Mouse (Mus musculus) thymus, postnatal 14 days (tissue): ENCODE measurements around the gene Gm3336.

ENCODE experiments used
- DNase-seq: peaks from one replicate; pipeline ENCODE4 v3.0.0; 2021

Gene Gm3336

DNA sequence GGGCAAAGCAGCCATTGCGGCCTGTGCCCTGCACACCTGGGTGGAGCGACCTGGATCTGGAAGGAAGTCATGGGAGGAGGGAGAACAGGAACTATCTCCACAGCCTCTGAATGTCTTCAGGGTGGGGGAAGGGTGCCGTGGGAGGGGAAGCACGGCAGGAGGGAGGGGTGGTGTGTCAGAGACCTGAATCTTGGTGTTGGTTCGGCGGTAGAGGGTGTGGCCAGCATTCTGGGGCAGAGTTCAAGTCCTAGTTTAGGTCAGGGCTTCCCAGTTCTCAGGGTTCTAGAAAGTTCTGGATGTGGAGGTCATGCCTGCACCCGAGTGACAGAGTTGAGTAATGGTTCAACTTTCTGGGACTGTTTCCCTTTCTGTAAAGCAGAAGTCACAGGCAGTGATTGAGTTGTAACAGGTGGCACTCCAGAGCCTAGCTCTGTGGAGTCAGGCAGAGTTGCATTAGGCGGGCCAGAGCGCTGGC is 1.5 kb downstream of the Gm3336 start:
- DNase-seq, result no peak

GRCm38 (mm10) chr8:70720739-70721138 is 2.4 kb downstream of the Gm3336 start:
- DNase-seq, result peak; percentile 76

- no peak for DNase-seq
These were observed 3.3 kb downstream of the Gm3336 start for GRCm38 (mm10) chr8:70721601-70722000.

GRCm38 (mm10) chr8:70723486-70724210 is 5.3 kb downstream of the Gm3336 start, which contains the start of gene Pde4c:
TSS of gene Pde4c (plus strand) at chr8:70723720.
- no peak for DNase-seq

GRCm38 (mm10) chr8:70724216-70724615 is 5.9 kb downstream of the Gm3336 start:
- DNase-seq, result no peak

DNA sequence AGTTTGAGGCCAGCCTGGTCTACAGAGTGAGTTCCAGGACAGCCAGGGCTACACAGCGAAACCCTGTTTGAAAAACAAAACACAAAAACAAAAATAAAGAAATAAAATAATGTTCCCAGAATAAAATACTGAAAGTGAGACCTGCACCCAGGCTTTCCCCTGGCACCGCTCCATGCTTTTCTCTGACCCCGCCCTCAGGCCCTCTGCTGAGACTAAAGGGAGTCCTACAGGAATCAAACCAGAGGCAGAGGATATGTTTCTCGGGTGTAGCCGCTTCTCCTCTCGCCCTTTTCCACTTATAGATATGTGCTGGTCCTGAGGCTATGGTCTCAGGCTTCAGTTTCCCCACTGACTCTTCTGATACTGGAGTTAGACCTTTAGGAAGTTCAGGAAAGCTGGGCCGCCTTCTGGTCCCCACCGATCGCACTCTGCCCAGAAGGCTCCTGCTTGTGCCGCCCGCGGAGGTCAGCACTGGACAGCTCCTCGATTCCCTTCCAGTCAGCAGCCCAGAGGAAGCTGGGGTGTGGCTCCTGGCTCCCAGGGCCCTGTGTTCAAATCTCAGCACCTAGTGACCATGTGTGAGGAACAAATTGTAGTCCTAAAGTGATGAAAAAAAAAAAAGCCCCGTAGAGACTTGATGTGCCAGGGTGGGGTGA is 7.6 kb downstream of the Gm3336 start:
- no peak for DNase-seq

- DNase-seq, result no peak
These were observed 8.4 kb downstream of the Gm3336 start for GRCm38 (mm10) chr8:70726721-70727120.

GRCm38 (mm10) chr8:70729808-70730475 is 11.6 kb downstream of the Gm3336 start:
- DNase-seq, result peak; percentile 52

GRCm38 (mm10) chr8:70730956-70731355 is 12.6 kb downstream of the Gm3336 start:
- DNase-seq, result no peak

DNA sequence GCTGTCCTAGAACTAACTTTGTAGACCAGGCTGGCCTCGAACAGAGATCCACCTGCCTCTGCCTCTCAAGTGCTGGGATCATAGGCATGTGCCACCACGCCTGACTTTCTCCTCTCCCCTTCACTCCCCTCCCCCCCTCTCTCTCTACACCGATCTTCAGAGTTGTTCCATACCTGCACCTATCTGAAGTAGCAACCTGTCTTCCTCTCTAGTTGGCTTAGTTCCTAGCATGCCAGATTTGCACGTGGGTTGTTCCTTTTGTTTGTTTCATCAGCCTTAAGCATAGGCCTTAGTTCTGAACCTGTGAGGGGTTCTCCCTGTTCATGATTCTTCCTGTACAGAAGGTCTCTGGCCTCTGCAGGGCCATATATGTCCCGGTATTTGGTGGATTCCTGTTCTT is 19.4 kb downstream of the Gm3336 start:
- no peak for DNase-seq

DNA sequence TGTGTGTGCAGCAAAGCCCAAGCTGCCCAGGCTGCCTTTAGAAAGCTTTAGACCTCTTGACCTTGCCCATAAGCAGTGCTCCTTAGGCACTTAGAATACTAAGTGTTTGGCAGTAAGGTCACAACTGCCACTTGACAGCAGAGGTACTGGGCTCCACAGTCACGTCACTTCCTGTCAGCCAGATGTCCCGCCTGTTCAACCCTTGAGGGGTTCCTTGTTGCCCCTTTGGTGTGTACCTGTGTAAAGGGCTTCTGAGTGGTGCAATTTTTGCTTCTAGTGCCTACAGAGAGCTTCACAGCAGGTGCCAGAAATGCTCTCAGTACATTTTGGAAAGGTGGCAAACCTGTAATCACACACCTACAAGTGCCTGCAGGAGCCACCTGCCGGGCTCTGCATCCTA is 19.9 kb downstream of the Gm3336 start:
- DNase-seq, result peak; percentile 40

DNA sequence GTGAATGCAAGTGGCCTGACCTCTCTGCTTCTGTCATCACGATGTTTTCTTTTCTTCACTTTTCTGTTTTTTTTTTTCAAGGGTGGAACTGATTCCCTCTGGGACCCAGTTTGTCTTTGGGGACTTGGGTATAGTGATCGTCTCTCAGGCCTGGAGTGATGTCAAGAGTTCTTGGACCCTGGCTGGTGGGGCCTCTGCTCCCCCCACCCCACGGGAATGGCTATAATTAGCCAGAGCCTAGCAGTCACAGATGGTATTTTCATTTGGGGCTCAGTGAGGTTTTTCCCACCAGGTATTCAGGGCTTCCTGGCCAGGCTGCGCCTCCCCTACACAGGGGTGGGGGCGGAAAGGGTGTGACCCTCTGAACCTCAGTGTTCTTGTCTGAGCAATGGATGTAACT is 23.3 kb downstream of the Gm3336 start:
- no peak for DNase-seq

DNA sequence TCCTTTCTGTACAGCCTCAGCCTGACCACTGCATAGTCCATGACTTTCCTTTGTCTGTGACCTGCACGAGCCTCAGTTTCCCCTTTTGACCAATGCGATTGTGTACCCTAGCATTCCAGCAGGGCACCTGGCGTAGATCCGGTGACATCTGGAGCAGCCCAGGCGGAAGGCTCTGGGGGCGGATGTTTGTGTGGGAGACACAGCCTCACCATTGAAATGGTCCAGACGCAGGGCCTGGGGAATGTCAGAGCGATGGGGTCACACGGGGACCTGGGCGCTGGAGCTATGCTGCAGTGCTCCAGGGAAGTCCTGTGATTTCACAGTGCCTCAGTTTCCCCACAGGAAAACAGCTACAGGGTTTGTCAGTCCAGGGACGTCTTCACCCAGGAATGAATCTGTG is 23.8 kb downstream of the Gm3336 start:
- DNase-seq, result no peak

GRCm38 (mm10) chr8:70742981-70743655 is 24.8 kb downstream of the Gm3336 start:
- DNase-seq, result no peak

DNA sequence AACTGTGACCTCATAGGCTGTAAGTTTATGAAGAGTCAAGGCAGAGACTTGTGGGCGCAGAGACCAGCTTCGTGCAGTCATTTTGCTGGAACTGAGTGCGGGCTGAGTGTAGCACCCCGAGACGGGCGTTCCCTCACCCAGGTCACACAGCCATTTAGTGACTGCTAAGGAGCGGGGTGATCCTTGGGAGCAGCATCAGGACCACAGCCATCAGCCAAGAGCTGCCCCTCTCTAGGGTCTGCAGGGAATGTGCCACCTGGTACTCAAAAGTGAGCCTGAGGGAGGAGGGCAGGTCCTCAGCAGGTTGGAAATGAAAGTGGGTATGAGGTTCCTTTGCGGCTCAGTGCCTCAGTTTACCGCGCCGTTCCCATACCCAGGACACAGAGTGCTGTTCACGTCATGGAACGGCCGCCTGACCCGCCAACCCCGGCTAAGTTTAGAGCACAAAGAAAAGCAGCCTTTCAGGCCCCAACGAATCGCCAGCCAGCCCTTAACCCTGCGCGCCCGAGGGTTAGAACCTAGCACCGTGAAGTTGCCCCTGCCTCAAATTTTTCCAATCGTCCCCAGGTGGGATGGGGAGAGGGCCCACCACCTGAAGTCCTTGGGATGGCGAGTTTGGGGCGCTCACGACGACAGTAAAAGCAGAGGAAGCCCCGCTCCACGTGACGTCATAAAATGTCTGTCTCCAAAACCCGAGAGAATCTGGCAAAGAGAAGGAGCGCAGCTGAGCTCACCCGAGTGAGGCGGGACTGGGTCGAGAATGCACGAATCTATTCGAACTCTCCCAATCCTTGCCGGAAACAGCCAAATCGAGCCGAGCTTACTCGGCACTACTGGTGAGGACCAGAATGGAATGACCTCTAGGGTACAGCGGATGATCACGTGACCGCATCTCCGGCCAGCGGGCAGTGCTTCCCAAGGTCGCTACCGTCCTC is 25.6 kb downstream of the Gm3336 start:
- DNase-seq, result no peak

GRCm38 (mm10) chr8:70744806-70745205 is 26.5 kb downstream of the Gm3336 start:
- DNase-seq, result no peak

DNA sequence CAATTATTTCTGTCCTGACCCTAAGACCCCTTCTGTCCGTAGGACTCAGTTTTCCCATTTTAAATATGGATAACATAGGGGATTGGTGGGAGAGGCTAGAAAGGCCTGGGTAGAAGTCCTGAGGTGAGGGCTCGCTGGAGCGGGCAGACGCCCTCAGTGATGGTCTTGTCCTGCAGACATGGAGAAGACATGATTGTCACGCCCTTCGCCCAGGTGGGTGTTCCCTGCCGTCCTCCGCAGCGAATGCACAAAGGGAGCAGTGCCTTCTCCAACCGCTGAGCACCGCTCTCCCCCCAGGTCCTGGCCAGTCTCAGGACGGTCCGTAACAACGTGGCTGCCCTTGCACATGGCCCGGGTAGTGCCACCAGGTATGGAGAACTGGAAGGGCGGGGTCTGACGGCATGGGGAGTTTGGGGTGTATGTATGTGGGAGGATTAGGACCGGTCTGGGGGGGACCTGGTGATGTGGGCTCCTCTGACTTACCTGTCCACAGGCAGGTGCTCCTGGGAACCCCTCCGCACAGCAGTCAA is 27.4 kb downstream of the Gm3336 start:
- DNase-seq, result no peak

DNA sequence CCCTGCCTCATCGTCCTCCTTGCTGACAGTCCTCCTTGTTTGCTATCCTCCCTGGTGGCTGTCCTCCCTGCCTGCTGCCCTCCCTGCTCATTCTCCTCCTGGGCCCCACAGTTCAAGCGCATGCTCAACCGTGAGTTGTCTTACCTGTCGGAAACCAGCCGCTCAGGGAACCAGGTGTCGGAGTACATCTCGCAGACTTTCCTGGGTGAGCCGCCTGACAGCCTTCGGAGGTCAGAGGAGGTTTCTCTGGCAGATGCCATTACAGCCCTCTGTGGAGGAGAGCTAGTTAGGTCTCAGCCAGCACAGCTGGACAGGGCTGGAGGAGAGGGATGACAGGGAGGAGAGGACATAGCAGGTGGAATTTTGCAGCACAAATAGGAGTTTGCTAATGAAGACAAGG is 28.3 kb downstream of the Gm3336 start:
- no peak for DNase-seq

DNA sequence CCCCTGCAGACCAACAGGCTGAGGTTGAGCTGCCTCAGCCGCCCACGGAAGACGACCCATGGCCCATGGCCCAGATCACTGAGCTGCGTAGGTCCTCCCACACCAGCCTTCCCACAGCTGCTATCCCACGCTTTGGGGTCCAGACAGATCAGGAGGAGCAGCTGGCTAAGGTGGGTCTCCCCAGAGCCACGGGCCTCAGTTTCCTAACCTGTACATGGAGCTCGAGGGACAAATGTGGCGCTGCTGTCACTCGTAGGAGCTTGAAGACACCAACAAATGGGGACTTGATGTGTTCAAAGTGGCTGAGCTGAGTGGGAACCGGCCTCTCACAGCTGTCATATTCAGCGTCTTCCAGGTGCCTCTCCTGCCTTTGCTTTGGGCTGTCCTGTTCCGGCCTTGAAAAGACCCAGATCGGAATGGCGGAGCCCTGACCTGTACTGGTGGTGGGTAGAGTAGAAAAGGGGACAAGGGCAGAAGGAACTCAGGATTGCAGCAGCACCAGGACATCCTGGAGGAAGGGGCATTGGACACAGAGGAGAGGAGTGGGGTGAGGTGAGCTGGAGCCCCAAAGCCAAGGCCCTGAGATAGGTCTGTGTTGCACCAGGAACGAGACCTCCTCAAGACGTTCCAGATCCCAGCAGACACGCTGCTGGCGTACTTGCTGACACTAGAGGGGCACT is 29.0 kb downstream of the Gm3336 start:
- DNase-seq, result no peak

DNA sequence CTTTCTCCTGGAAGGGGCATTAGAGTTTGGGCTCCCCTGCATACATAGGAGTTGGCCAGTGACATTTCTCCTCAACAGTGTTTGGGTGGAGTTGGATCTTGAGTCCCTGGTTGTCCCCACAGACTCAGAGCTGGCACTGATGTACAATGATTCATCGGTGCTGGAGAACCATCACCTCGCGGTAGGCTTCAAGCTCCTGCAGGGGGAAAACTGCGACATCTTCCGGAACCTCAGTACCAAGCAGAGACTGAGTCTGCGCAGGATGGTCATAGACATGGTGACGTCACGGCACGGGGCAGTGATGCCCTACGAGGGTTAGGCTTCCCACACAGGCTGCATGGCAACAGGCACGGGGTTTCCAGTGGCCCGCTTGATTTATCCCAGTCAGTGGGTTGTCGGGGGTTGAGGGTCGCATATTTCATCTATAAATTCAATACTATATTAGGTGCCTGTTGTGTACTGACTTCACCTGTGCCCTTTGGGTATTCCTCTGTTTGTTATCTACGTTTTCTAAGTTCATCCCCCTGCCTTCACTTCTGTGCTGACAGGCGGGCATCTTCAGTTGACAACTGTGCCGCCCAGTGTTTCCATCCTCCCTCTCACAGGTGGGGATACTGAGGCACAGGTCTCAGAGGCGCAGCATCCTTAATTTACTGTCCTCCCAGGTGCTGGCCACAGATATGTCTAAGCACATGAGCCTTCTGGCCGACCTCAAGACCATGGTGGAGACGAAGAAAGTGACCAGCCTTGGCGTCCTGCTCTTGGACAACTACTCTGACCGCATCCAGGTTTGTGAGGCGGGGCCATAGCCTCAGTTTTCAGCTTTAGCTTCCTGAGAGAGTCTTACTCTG is 30.1 kb downstream of the Gm3336 start:
- DNase-seq, result peak; percentile 1
